Mouse (Mus musculus): Measurements from ENCODE around the gene Mest.

Gene Mest

DNA sequence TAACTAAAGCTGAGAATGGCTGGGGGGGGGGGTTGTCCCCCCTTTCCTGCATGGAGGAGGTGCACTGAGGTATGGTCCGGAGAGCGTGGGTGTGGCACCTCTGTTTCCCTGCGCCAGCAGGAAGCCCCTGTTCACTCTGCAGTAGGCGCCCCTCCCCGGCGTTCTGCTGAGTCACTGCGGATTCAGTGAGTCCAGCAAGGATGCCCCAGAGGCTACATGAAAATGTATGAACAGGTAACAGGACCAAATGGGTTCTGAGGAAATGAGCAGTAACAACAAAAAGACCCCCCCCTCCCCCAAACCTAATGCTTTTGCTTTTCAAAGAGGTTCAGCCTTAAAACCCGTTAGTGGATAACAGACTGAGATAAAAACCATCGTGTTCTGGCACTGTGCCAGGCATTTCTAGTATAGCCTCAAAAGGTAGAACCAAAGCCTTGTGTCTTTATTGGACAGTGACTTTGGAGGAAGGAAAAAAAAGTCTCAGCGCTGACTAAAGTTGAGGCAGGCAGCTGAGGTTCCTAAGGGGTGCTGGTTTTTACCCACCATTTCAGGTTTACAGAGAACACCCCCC lies 15.9 kb downstream of the Mest start:
- DNase-seq (ENCODE audit: low spot score), result no peak

DNA sequence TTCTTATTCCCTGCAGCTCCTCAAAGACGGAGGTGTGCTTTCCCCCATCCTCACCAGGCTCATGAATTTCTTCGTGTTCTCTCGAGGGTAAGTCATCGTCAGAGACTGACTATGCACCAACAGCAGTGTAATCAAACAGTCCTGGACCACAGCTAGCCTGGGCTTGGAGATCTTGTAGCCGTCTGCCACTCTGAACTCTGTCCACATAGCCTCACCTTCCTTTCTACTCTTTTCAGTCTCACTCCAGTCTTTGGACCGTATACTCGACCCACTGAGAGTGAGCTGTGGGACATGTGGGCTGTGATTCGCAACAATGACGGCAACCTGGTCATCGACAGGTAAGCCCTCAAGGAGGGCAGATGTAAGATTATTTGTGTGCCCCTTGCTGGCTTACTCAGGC lies 21.5 kb downstream of the Mest start:
- DNase-seq (ENCODE audit: low spot score), result no peak

DNA sequence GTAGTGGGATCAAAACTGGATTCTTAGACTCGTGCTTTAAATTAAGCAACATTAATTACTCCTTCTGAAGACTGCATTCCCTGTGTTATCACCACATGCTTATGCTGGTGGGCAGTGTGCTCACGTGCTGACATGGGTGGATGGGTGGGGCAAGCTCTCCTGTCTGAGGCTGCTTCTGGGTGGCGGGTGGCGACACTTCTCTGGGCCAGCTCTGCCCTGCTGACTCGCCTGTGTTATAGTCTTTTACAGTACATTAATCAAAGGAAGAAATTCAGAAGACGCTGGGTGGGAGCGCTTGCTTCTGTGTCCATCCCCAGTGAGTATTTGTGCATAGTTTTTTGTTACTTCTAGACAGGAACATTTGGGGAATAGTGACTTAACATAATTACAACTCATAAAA lies 22.2 kb downstream of the Mest start:
- no peak for DNase-seq (ENCODE audit: low spot score)

DNA sequence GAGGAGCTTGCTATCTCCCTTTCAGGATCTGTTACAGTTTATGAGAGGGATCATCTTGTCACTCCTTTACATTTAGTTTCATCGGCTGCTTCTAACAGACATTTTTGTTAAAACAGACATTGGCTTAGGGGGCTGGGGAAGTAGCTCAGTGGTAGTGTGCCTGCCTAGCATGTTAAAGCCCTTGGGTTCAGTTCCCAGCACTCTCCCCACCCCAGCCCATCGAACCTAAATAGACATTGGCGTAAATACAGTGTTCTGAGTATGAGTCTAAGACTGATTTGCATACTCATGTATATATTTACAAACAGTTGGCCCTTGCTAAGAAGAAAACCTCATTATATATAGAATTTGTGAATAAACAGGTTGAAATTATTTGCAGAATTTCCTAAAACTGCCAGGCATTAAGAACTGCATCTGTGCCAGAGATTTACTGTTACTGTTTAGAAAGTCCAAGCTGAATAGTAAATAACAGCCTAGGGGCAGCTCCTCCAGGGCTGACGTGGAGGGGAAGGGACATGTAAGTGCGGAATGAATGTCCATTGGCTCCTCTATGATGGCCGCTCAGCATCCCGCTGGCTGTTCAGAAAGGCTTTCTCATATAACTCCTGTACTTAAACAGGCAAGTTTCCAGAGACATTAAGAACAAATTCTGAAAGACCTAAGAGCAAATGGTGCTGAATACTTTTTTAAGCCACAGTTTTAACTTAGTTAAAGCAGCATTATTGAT lies 24.4 kb downstream of the Mest start:
- DNase-seq (ENCODE audit: low spot score), result no peak

DNA sequence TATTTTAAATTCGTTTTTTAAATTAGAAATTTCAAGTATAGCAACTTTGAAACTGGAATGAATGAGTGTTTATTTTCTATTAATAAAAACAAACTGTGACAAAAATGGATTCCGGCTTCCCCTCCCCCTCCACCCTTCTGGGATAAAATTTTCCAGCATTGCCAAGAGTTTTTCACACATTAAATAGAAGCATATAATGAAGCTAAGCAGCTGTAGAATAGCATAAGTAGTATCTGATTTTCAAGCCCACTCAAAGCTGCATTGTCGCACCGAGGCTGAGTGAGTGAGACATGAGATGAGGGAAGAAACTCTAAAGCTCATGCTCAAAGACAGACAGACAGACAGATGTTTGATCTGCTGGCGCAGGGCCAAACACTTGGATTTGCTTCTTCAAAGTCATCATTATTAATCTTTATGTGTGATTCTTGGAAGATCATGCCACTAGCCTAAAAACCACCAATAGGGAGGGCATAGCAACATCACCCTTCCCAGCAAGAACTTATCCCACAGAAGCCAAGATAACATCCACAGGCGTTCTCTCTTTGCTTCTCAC lies 25.1 kb downstream of the Mest start:
- no peak for DNase-seq (ENCODE audit: low spot score)

DNA sequence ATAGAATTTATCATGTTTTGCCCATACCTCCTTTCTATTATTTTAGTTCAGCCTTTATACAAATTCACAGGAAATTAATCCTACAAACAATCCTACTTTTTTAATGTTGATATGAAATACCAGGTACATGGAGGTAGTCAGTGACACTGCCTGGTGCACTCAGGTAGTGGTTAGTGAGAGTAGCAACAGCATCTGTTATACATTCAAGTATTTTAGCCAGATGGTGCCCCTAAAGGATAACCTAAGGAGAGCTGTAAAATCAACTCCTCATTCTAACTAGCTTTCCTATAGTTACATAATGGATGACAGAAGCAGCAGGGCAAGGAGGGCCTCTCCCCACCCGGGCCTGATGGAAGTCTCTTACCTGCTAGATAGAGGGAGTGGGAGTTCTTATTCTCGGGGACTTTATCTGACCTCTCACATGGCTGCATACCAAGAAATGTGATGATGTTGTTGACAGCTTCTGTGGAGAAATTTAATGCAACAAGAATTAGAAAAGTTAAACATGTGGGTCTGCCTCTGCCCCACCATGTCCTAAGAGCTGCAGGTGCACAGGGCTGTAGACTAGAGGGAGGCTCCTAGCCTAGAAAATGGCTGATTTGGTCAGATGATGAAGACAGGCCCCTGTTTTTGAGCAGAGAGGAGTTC lies 25.8 kb downstream of the Mest start:
- DNase-seq (ENCODE audit: low spot score), result no peak

DNA sequence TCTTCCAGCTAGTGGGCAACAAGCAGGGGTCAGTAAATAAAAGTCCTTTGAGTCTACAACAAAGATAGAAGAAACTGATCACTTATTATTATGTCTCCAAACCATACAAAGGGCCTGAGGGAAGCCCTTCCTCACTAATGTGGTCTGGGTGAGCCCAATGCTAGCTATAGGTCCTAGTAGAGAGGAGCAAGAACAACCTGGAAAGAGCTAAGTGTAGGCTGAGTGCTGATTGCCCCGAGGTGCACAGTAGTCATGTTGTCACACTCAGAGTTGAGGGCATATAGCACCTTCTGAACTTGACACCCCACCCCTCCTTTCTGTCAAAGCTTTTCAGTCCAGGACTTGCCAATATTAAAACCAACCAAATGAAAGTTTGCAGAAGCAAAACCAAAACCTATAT lies 26.5 kb downstream of the Mest start:
- DNase-seq (ENCODE audit: low spot score), result no peak

DNA sequence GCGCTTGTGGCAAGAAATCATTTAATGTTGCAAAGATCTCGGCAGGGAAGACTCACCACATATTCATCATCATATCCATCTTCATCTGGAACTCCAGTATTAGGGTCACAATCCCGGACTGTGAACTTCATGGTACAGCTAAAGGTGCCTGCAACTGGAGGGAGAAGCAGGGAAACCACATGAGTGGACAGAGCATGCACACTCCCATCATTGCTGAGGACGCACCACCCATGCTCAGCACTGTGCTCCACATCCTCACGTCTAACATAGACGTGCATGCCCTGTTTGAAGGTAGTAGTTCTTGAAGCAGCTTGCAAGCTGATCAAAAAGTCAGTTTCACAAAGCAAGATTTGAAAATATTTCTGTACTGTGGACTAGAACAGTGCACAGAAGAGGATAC lies 27.1 kb downstream of the Mest start:
- no peak for DNase-seq (ENCODE audit: low spot score)

DNA sequence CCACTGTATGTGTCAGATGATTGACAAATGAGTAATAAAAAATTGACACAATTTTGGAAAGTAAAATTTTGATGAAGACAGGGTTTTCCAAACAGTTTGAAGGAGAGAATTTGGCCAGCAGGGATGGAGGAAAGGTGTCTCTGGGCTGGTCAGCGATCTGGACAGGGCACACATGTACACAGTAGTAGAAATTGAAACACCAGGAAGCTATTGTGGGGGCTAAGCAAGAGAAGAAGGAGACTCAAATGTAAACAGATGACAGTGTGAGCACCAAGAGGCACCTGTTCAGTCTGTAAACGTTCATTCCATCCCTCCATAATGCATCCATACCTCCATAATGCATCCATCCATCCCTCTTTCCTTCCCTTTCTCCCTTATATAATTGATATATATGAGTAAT lies 27.9 kb downstream of the Mest start:
- no peak for DNase-seq (ENCODE audit: low spot score)

Measured in lung, postnatal 25 days (tissue).